Mouse (Mus musculus) liver, embryonic 18 days (tissue): ENCODE results near the gene Stac. TPM values are rescaled to one million over a fixed set of nuclear protein-coding genes. Genes with fewer than 3 reads are reported as not detected.

Source experiments
- polyA plus RNA-seq: library from polyadenylated mRNA; depleted of rRNA; stranded (reverse); fragments of >200 nt; gene quantifications from 2 replicates; pipeline ENCODE4 v1.2.3, GENCODE M21; 2012; rRNA removed

Gene Stac
- 0.06 and 0.10 TPM in 2 replicates for polyA plus RNA-seq

DNA sequence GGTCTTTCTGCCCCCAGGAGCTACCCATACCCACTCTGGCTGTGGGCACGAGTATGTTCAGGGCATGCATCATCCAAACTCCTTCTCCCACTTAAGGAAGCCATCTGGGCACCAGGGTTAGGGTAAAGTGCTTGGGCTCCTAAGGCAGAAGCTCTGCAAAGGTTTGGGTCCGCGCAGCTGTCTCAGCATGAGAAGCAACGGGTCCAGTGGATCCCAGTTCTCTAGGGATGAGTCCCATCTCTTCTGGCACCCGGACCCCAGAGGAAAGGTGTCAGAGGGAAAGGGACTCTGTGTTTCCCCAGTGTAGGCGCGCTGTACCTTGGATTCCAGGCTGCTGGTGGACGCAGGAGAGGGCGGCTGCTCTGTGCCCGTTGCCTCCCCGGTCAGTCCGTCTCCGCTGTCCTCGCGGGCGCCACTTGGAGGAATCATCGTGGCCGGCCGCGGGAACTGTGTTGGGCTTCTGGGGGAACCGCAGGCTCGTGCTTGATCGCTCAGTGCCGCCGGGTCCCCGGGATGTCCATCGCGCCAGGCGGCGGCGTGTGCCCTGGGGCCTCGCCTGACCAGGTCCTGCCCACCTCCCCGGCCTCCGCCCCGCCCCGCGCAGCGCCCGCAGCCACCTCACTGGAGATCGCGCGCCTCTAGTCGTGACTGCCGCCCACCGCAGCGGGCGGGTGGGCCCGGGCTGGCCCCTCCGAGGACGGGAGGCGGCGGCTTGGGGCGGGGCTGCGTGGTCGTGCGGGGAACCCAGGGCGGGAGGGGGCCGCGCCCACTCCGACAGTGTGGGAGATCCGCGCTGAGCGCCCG is at the start of gene Stac:
Gene Stac, minus strand, starts transcription at position 669 of the 804 bp plus-strand sequence.

